Mouse (Mus musculus) bone marrow macrophage, adult 2 months (primary cell): Measurements from ENCODE around the gene Rad51b.

ENCODE experiments used
- CTCF ChIP-seq: IDR thresholded peaks from 2 replicates; pipeline ENCODE4 v1.5.1; 2012; ENCODE audit warnings: low read depth, mild to moderate bottlenecking, low read length, moderate library complexity
- POLR2A ChIP-seq: IDR thresholded peaks from 2 replicates; pipeline ENCODE4 v1.6.1; 2012; ENCODE audit warnings: mild to moderate bottlenecking, low read depth, low read length, borderline replicate concordance

DNA sequence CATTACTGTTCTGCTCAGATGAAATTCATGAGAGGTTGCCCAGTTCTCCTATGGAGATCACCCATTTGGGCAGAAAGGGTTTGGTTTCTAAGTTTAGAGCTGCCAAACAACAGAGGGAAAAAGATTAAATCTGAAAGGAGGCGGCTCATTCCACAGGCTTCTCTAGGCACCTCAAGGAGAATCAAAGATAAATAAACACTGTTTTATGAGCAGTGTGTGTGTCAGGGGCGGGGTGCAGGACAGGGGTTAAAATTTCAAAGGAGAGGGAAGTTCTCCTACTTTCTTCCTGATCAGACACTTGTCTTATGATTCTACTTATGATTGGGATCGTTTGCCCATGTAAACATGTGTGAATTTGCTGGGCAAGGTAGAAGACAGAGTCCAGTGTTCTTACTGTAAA is 166.3 kb downstream of the Rad51b start:
- TF ChIP-seq CTCF, result no peak
- TF ChIP-seq POLR2A, result no peak
